Mouse (Mus musculus) adrenal gland, postnatal 10 days (tissue): ENCODE measurements around the gene Fasn. TPM values are rescaled to one million over a fixed set of nuclear protein-coding genes. Genes with fewer than 3 reads are reported as not detected.
"Not testable (repeated sequence)": the region's sequence is repeated elsewhere in the genome, so short reads cannot be mapped to it uniquely, and the experiment has no call there.

Experiments
- DNase-seq: peaks from one replicate; pipeline ENCODE4 v3.0.0; 2021; ENCODE audit warnings: mixed read lengths
- total RNA-seq, 2 experiments: library from RNA; stranded (reverse); gene quantifications; 2 replicates each; pipeline ENCODE4 v1.2.3; 2021

Gene Fasn
- total RNA-seq, 2 experiments from 2014 or later = 93.1 to 104 TPM

GRCm38 (mm10) chr11:120798244-120798643 lies 26.1 kb downstream of the Fasn start:
- no peak for DNase-seq

GRCm38 (mm10) chr11:120796614-120796946 lies 27.8 kb downstream of the Fasn start:
- DNase-seq = no peak

DNA sequence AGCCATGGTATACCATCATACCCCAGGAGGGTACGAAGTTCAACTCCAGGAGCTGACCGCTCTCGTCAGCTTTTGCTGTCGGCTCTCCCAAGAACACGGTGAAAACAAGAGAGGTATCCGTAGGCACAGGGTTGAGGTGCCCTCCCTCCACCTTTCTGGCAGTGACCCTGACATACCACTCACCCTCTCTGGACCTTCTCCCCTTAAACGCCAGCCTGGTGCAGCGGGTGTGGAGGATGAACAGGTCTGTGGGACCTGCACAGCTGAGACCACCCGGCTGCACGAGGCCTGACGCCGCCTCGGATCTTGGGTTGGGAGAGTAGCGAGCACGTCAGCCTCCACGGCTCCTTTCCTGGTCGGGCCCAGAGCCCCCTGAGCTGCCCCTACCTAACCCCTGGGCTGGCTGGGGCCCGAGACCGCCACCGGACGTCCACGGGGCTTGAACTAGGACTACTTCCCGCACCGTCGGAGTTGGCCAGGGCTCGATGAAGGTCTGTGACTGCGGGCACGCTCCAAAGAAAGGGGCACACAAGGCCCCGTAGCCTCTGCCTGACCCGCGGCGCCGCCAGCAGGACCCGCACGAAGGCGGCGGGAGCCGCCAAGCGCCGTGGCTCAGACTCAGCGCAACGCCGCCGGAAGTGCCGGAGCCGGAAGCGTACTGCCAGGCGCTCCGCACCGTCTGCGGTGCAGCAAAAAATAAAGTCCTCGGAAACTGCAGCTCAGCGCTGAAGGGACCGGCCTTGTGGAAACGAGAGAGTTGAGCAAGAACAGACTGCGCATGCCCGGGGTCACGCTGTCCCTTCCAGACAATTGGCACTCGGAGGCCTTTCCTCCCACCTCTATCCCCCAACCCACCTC lies 28.4 kb downstream of the Fasn start, which contains the start of gene Dus1l:
TSS of gene Dus1l (minus strand) at position 648 of the 858 bp plus-strand sequence.
- DNase-seq = peak; percentile 99

GRCm38 (mm10) chr11:120792652-120793051 lies 31.7 kb downstream of the Fasn start:
- no peak for DNase-seq

DNA sequence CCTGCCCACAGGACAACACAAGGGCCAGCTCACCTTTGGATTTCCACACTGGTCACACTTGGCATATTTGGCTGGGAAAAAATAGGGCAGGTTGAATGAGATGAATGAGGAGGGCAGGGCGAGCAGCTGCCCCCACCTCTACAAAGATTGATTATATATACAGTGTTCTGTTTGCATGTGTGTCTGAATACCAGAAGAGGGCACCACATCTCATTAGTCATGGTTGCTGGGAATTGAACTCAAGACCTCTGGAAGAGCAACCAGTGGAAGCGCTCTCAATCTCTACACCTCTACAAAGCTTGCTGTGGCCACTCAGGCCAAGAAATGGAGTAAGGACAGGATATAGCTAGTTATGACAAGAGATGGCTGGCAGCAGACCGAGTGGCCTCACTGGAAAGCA lies 34.5 kb downstream of the Fasn start:
- DNase-seq = no peak

DNA sequence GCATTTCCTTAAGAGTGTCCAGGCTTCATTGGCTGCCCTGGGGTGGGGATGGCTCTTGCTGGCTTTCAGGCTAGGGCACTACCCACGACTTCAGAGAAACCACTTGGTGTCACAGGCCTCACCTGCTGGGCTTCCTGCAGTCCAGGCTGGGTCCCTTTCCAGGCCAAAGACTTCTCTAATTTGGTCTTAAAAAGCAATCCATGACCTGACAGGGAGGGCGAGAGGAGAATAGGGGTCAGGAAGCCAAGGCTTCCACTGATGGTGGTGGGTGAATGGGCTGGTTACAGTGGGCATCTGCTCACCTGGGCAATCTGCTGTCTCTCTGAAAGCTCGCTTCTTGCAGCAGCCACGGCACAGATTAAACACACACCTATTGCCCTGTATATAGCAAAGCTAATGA lies 35.0 kb downstream of the Fasn start:
- no peak for DNase-seq

GRCm38 (mm10) chr11:120788460-120788859 lies 35.9 kb downstream of the Fasn start:
- DNase-seq = not testable (repeated sequence)

DNA sequence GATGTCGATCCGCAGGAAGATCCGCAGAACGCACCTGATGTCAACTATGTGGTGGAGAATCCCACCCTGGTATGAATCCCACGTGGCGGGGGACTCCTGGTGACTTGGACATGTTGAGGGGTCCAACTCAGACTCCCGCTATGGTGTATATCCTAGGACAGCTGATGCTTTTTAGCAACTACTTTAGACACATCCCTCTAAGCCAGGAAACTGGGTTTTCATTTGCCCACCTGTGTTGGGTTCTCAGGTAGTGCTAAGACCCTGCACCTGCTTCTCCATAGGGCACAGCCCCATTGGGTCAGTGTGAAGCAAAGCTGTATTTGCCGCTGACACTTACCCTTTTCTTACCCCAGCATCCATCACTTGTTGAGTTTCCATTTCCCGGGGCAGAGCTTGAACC lies 39.2 kb downstream of the Fasn start:
- DNase-seq = no peak

DNA sequence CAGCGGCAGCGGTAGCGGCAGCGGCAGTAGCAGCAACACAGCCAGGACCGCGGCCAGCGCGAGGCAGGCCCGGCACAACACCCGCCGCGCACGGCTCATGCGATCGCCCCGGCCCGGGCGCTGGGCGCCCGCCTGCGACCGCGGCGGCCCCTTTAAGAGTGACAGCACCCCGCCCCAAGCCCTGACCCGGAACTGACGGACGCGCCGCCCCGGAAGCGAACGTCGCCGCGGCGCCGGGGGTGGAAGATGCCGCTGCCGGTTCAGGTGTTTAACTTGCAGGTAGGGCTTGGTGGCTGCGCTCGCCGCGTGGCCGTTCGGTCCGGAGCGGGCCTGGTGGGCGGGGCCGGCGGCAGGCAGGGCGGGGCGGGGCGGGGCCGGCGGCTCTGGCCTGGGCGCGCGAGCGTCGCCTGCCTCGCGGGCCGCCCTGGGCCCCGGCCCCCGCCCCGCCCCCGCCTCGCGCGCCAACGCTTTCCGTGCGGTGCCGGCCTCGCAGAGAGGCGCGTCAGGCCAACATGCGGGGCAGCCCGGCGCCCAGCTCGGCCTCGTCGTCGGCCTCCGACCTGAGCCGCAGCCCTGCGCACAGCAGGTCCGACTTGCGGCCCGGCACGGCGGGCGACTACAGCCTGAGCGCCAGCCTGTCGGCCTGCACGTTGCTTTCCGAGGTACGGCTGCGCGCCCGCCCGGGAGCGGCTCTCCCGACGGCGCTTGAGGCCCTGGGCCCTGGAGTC lies 40.1 kb downstream of the Fasn start, which contains the start of the genes Rfng and Gps1:
TSS of gene Rfng (minus strand) at position 144 of the 728 bp plus-strand sequence.
TSS of gene Gps1 (plus strand) at position 209 of the 728 bp plus-strand sequence.
- peak; percentile 92 for DNase-seq

DNA sequence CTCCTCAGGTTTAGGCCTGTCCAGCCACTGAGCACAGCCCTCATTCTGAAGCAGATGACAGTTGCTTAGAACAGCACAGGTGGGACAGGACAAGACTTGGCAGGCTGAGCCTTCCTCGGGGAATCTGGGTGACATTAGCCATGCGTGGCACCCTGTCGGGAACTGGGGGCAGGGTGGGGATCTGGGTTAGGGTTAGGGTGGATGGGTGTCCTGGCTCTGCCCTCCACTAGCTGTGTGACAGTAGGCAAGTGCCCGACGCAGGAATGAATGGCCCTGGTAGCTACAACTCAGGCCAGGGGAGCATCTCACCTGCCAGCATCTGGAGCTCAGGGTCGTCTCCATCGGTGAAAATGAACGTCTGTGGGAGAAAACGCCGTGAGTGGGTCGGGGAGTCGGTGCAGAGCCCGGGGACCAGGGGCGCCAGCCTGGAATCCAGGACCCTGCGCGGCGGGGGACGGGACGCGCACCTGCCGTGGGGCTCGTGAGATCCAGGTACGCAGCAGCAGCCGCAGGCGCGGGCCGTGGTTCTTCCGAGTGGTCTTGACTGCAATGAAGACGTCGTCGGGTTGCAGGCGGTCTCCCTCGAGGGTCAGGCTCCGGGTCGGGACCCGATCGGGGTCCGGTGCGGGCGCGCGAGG lies 40.8 kb downstream of the Fasn start:
- DNase-seq = no peak

- DNase-seq = not testable (repeated sequence)
Observed at GRCm38 (mm10) chr11:120781361-120781760, 43.0 kb downstream of the Fasn start.

DNA sequence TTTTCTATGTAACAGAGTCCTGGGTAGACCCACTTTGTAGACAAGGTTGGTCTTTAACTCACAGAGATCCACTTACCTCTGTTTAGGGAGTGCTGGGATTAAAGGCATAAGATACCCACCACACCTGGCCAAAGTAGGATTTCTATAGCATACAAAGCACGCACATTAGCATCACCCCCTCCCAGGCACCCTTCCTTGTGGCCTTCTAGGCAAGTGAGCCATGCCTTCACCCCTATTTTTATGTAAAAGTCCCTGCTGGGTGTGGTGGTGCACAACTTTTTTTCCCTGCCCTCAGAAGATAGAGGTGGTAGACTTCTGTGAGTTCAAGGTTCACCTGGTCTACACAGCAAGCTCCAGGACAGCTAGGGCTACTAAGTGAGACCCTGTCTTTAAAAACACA lies 44.5 kb downstream of the Fasn start:
- DNase-seq = no peak

- no peak for DNase-seq
Observed at GRCm38 (mm10) chr11:120777123-120777522, 47.2 kb downstream of the Fasn start.

GRCm38 (mm10) chr11:120775774-120776469 lies 48.4 kb downstream of the Fasn start:
- DNase-seq = peak; percentile 99

- peak; percentile 12 for DNase-seq
Observed at GRCm38 (mm10) chr11:120773463-120774190, 50.7 kb downstream of the Fasn start.

GRCm38 (mm10) chr11:120772749-120773148 lies 51.6 kb downstream of the Fasn start:
- no peak for DNase-seq

DNA sequence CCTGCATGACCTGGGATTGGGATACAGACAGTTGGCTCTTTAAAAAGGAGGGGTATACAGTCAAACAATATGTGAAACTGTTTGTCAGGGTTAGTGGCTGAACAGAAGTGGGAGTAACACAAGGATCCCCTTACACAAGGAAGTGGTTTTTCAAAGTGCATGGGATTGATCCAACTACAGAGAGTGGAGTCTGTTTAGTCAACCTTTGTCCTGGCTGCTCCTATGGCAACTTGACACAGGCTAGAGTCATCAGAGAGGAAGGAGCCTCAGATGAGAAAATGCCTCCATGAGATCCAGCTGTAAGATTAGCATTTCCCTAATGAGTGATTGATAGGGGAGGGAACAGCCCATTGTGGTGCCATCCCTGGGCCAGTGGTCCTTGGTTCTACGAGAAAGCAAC lies 56.1 kb downstream of the Fasn start:
- DNase-seq = no peak

GRCm38 (mm10) chr11:120767023-120767422 lies 57.3 kb downstream of the Fasn start:
- not testable (repeated sequence) for DNase-seq

DNA sequence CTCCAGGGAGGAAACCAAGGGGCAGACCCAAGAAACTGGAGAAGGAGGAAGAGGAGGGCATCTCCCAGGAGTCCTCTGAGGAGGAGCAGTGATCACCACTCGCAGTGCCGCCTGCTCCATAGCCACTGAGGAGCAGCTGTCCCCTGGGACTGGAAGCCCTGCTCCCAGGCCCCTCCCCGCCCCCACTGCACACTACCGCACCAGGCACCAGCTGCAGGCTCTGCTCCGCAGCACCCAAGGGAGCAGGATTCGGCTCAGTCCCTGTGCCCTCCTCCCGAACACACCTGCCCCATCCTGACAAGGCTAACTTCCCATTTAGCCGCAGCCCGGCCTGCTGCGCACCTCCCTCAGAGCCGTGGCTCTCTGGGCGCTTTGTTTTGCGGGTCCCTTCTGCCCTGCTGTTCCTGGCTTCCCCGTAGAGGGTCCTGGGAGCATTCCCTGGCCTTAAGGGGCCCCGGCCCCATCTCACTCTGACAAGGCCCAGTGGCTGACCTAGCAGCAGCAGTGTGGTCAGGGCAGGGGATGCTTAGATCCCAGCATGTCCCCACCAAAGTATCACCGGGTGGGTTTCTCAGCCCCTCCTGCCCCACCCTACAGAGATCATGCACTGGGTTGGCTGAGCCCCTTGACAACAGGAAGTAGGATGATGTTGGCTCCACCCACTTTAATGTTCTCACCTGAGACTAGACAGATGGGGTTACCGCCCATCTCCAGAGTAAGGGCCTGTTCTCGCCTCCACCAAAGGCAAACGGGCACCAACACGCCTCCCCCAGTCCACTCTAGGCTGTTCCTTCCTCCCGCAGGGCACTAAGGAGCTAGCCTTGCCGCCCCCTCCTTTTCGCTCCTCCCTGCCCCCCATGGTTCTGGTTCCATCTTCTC lies 61.0 kb downstream of the Fasn start:
- not testable (repeated sequence) for DNase-seq

DNA sequence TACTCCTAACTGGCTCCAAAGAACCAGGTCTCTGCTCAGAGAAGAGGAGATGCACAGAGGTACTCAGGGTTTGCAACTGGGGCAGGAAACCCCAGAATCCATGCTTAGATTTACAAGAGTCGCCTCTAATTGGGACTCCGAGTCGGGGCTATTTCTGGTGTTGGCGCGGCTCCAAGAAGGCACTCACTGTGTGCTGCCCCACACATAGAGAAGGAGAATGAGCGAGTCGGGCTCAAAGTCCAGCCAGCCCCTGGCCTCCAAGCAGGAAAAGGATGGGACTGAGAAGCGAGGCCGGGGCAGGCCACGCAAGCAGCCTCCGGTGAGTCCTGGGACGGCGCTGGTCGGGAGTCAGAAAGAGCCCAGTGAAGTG lies 61.7 kb downstream of the Fasn start, which contains the start of gene Hmga1b:
TSS of gene Hmga1b (plus strand) at position 123 of the 370 bp plus-strand sequence.
- DNase-seq = not testable (repeated sequence)
